Mouse (Mus musculus) spleen, postnatal 14 days (tissue): ENCODE data around the gene Mb.

Experiments
- DNase-seq, 2 experiments: peaks; one replicate each; pipeline ENCODE4 v3.0.0; 2021 to 2022; ENCODE audit warnings: low spot score in 2 of 2

The Mb gene

GRCm38 (mm10) chr15:77027117-77027516, 23.4 kb downstream of the Mb start:
- no peak for DNase-seq

- DNase-seq = no peak
Observed at GRCm38 (mm10) chr15:77025884-77026583, 24.4 kb downstream of the Mb start.

GRCm38 (mm10) chr15:77022401-77022957, 28.0 kb downstream of the Mb start:
- DNase-seq = no peak

DNA sequence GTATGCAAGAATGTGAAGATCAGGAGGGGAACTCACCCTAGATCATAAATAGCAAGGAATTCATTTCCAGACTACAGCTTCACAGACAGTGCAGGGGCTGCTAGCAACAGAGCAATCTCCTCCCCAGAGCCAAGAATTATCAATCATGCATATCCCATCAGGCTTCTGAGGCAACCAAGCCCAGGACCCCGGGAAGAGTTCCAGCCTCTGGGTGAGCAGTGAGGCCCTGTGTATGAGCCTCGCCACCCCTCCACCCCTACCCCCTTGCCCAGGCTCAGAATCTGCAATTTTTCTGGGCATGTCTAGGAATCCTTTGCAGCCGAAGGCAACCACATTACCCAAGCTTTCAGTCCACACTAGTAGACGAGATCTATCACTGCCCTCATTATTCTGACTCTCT, 28.6 kb downstream of the Mb start:
- no peak for DNase-seq

- no peak for DNase-seq
Observed at GRCm38 (mm10) chr15:77021056-77021455, 29.4 kb downstream of the Mb start.

- DNase-seq = no peak
Observed at GRCm38 (mm10) chr15:77020136-77020535, 30.3 kb downstream of the Mb start.

GRCm38 (mm10) chr15:77019533-77019932, 30.9 kb downstream of the Mb start:
- no peak for DNase-seq

- no peak for DNase-seq
Observed at GRCm38 (mm10) chr15:77018740-77019340, 31.6 kb downstream of the Mb start.

GRCm38 (mm10) chr15:77017897-77018296, 32.6 kb downstream of the Mb start:
- no peak for DNase-seq

DNA sequence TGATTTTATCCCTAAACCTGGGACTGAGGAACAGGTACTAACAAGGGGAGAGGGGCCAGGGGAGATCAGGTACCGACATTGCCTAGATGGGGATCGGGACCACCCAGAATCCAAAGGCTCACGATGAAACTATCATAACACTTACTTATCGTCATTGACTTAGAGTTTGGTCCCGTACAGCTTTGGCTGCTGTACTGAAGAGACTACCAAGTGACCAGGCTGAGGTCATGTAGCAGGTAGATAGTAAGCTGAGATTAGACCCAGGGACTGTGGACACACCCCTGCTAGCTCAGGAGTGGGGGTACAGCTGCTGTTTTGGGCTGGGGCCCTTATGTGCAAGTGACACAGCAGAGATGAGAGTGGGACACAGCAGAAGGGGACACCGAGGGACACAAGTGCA, 34.0 kb downstream of the Mb start:
- DNase-seq = no peak

DNA sequence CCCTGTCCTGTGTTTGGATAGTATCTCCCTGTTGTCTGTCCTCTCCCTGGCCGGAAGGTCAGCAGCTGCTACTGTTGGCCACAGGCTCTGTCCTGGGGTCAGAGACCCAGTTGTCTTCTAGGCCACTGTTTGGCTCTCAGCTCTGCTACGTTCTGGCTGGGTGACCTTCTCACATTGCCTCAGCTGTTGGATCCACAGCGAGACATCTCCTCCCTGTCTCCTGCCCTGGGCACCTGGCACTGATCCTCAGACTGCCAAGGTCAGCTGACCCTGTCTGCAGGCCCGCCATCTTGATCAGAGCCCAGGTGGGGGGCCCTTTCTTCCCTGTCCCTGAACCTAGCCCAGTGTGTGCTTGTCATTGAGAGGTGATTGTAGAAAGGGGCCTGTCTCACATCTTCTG, 35.5 kb downstream of the Mb start:
- DNase-seq = no peak

- DNase-seq = no peak
Observed at GRCm38 (mm10) chr15:77014431-77014830, 36.0 kb downstream of the Mb start.

DNA sequence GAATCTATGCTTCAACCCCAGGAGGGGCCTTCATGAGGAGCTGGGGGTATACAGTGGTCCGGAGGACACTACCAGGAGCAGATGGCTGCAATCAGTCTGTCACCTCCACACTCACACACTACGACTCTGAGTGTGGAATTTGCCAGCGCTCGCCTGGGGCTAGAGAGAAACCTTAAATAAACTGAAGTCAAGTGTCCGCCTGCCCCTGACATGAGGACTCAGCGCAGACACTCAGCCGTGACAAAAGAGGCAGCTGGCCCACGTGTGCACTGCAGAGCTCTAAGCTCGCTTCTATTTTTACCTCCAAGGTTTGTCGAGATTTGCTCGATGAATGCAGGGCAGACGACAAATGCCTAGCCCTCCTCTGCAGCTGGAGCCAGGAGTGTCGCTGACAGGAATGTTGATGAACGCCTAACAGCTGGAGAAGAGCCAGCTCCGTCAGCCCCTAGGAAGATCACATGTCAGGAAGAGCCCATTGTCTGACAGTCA, 36.7 kb downstream of the Mb start:
- DNase-seq = no peak

DNA sequence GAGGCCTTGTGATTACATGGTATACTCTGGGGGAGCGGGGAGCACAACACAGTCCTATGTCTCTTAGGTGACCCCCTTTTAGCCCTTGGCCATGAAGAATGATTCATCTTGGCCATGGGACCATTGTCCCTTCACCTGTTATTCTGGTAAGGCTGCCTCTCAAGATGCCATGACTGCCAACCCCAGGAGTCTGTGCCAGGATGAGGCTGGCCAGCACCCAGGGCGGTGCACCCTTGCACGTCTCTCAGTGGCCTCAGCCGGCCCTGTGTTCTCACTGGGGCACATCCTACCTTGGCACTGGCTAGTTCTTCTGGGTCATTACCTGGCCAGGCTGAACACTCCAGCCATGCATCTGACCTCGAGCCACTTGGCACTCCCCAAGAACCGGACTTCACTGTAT, 41.6 kb downstream of the Mb start:
- DNase-seq = no peak

DNA sequence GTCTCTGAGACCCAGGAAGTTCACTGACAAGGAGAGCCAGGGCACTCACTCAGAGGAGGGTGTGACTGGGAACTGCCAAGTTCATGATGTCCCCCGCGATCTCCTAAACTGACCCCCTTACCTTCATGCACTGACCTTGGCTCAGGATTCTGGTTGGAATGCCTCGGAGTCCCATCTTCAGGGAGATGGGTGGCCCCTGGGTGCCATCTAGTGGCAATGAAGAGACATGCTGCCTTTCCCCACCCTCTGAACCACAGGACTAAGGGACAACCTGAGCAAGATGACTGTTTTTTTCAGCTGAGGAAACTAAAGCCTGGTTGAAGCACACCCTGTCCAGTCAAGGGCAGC, 46.6 kb downstream of the Mb start:
- no peak for DNase-seq

DNA sequence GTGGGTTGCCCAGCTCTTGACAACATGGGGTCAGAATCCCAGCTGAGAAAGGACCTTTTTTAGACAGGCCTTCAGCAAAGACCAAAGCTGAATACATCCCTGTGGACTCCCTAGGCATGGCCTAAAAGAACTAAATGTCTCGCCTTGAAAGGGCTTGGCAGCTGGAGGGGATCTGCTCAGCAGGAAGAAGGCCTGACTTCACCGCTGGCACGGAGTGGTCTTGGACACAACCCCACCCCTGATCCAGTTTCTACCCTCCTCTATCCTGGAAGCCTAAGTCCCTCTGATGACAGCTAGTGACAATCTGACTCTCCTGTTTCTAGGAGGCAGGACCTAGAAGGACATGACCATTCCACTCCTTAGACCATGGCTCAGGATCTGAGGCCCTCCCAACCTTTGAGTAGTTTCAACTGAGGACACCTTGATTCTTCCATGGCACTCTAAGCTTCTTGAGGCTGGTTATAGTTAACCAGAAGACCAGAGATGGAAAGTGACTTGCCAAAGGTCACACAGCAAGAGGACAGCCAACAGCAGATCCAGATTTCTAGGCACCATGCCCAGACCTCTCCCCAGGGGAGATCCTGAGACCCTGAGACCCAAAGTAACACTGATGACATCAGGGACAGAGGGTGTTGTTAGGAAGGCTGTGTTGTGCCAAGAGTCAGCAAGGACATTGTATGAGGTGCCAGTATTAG, 47.1 kb downstream of the Mb start:
- DNase-seq = no peak

GRCm38 (mm10) chr15:76998878-76999588, 51.4 kb downstream of the Mb start:
- DNase-seq = no peak

DNA sequence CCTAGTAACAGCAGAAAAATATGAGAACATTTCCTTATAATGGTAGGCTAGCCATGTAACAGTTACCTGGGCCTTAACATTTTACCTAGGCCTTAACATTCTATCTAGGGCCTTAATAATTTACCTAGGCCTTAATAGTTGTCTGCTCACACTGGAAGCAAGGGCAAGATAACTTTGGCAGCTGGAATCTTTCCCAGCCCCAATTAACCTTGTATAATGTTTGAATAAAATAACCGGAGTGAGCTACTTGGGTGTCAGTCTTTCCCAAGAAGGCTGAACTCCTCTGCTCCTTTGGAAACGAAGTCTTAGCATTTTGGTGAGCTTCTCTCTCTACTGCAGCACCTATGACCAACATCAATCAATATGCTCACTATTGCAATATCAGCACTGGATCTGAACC, 52.4 kb downstream of the Mb start:
- no peak for DNase-seq

DNA sequence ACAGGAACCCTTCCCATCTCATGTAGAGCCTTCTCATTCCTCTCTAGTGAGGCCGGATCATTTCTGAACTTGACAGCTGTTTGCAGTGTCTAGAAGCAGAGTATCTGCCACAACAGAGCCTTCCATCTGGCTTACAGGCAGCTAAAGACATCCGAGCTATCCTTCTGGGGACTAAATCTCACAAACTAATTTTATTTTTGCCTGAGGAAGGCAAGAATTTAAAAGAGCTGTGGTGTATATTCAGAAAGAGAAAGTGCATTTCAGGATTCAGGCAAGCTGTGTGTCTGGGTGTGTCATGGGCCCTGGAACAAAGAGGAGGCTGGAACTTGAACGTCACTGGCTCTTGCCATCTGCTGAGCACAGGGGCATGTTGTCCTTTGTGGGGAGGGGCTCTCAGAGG, 56.1 kb downstream of the Mb start:
- DNase-seq = no peak

GRCm38 (mm10) chr15:76987542-76988094, 62.9 kb downstream of the Mb start:
- DNase-seq = no peak

GRCm38 (mm10) chr15:76987137-76987536, 63.3 kb downstream of the Mb start:
- DNase-seq = no peak

DNA sequence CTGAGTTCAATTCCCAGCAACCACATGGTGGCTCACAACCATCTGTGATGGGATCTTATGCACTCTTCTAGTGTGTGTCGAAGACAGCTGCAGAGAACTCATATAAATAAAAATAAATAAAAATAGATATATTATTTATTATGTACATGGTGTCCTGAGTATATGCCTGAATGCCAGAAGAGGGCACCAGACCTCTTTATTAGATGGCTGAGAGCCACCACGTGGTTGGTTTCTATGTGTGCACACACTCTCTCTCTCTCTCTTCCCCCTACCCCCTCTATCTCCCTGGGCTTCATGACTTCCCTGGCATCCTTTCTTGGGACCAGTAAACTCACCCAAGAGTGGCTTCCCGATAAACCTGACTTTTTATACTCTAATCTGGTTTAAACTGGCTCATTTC, 67.7 kb downstream of the Mb start:
- no peak for DNase-seq
